Mouse (Mus musculus) layer of hippocampus, adult 11-12 months (tissue): ENCODE results near the gene Ehmt2.

Experiments used
- DNase-seq: peaks from one replicate; pipeline ENCODE4 v3.0.0; 2022; ENCODE audit warnings: low spot score

Ehmt2 gene

GRCm38 (mm10) chr17:34898160-34898586 lies at the start of gene Ehmt2, which contains the start of gene C2:
Ehmt2 (plus strand) TSS chr17:34898469.
C2 (minus strand) TSS chr17:34898265.
- DNase-seq, result peak; percentile 78

- peak; percentile 98 for DNase-seq
Measured at GRCm38 (mm10) chr17:34849722-34850516, 48.4 kb upstream of the Ehmt2 start, which contains the start of the genes Skiv2l and Nelfe. Skiv2l (minus strand) TSS chr17:34850210. Nelfe (plus strand) TSS chr17:34850391.

GRCm38 (mm10) chr17:34850517-34851125 lies 47.6 kb upstream of the Ehmt2 start:
- DNase-seq, result no peak

- no peak for DNase-seq
Measured at GRCm38 (mm10) chr17:34853511-34853910, 44.8 kb upstream of the Ehmt2 start.

- no peak for DNase-seq
Measured at GRCm38 (mm10) chr17:34854761-34855160, 43.5 kb upstream of the Ehmt2 start.

- DNase-seq, result peak; percentile 48
Measured at GRCm38 (mm10) chr17:34855825-34856224, 42.4 kb upstream of the Ehmt2 start.

GRCm38 (mm10) chr17:34858670-34859069 lies 39.6 kb upstream of the Ehmt2 start:
- no peak for DNase-seq

GRCm38 (mm10) chr17:34860514-34860913 lies 37.8 kb upstream of the Ehmt2 start:
- no peak for DNase-seq

- no peak for DNase-seq
Measured at GRCm38 (mm10) chr17:34861704-34862415, 36.4 kb upstream of the Ehmt2 start.

- no peak for DNase-seq
Measured at GRCm38 (mm10) chr17:34862416-34863081, 35.7 kb upstream of the Ehmt2 start, which contains the start of gene Cfb. Cfb (minus strand) TSS chr17:34862518.

- DNase-seq, result no peak
Measured at GRCm38 (mm10) chr17:34865981-34866380, 32.3 kb upstream of the Ehmt2 start.

- no peak for DNase-seq
Measured at GRCm38 (mm10) chr17:34874321-34874720, 23.9 kb upstream of the Ehmt2 start.

GRCm38 (mm10) chr17:34879336-34879879 lies 18.9 kb upstream of the Ehmt2 start, which contains the start of gene Zbtb12:
Zbtb12 (plus strand) TSS chr17:34879483.
- DNase-seq, result no peak

GRCm38 (mm10) chr17:34881166-34881565 lies 17.1 kb upstream of the Ehmt2 start:
- DNase-seq, result no peak

- DNase-seq, result no peak
Measured at GRCm38 (mm10) chr17:34881683-34882310, 16.5 kb upstream of the Ehmt2 start, which contains the start of gene Gm20547. Gm20547 (minus strand) TSS chr17:34882042.

GRCm38 (mm10) chr17:34883332-34883731 lies 14.9 kb upstream of the Ehmt2 start:
- DNase-seq, result no peak

GRCm38 (mm10) chr17:34884704-34885103 lies 13.6 kb upstream of the Ehmt2 start:
- DNase-seq, result no peak

- no peak for DNase-seq
Measured at GRCm38 (mm10) chr17:34885615-34886014, 12.7 kb upstream of the Ehmt2 start.

GRCm38 (mm10) chr17:34887942-34888341 lies 10.3 kb upstream of the Ehmt2 start:
- no peak for DNase-seq

GRCm38 (mm10) chr17:34890074-34890743 lies 8.1 kb upstream of the Ehmt2 start:
- no peak for DNase-seq
